Mouse (Mus musculus): ENCODE results near the gene Eif5a.

GRCm38 (mm10) chr11:69914372-69914764, 7.4 kb downstream of the Eif5a start:
- TF ChIP-seq CTCF (IDR thresholded peaks at IDR 0.05; ENCODE audit: low read depth) (no peak), EP300 (IDR thresholded peaks at IDR 0.05; ENCODE audit: low read depth) (no peak)

All from heart, postnatal 0 days (tissue).